Mouse (Mus musculus) right cerebral cortex, postnatal 4 days (tissue): ENCODE results near the gene Tuba1c.
A peak's percentile ranks its signal among the peaks of the same experiment; 100 is the strongest.
"Not testable (repeated sequence)": the region's sequence is repeated elsewhere in the genome, so short reads cannot be mapped to it uniquely, and the experiment has no call there.

Experiments used
- DNase-seq: peaks from one replicate; pipeline ENCODE4 v3.0.0-alpha.2; 2022

The Tuba1c gene

DNA sequence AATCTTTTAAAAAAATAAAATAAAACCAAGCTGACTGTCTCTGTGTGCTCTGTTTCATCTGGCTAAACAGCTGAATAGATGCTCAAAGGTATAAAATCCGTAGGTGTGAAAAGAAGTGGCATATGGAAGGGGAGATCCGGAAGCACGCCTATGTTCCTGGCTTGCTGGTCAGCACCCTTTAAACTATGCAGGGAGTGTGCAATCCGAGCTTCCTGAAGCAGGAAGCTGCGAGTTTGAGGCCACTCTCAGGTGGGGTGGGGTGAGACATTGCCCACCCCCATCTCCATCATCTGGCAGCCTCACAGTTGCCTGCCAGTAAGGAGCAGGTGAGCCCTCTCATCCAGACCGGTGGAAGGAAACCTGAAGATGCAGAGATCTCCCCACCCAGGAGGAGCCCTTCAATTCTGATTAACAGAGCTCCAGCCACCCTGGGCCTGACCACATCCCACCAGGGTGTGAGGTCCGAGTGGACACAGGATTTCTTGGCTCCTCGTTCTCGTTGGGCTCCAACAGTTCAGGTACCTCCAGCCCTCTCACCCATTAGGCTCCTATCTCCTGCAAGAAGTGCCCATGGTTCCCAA is 44.4 kb downstream of the Tuba1c start, which contains the start of gene Troap:
TSS of gene Troap (plus strand) at position 557 of the 581 bp plus-strand sequence.
- DNase-seq, result no peak

DNA sequence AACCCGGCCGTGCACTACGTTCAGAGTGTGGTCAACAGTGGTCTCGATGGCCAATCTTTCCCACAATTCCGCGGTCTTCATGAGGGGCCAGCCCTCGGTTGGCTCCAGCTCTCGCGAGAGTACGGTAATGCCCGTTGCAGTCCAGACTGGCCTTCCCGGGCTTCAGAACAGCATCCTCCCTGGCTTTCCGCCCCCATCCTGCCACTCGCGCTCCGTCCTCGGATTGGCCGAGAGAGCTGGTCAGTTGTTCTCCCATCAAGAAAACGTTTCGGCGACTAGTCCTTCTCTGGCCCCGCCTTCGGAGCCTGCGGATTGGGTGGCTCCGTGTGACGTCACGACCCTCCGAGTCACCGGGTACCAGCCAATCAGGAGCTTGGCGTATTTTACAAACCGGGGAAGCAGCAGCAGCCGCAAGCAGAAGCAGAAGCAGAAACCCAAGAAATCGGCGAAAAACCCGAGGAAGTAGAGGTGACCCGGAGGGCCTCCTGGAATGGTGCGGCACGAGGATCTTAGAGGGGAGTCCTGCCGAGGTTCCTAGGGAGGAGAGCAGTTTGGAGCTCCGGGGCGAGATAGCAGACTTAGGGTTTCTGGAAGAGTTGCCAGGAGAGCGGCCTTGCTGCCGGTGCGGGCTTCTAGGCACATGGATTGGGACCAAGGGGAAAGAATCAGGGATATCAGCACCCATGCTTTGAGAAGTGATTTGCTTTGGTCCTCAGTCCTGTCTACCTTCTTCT is 45.1 kb downstream of the Tuba1c start:
- peak; percentile 96 for DNase-seq

DNA sequence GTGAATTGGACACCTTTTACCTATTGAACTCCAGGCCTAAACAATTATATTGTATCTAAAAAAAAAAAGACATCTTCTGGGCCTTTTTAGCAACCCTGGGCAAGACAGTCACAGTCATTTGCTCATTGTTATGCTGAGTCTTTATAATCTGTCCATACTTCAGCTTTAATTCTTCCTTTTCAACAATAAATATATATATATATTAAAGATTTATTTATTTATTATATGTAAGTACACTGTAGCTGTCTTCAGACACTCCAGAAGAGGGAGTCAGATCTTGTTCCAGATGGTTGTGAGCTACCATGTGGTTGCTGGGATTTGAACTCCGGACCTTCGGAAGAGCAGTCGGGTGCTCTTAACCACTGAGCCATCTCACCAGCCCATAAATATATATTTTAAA is 46.3 kb downstream of the Tuba1c start:
- not testable (repeated sequence) for DNase-seq

DNA sequence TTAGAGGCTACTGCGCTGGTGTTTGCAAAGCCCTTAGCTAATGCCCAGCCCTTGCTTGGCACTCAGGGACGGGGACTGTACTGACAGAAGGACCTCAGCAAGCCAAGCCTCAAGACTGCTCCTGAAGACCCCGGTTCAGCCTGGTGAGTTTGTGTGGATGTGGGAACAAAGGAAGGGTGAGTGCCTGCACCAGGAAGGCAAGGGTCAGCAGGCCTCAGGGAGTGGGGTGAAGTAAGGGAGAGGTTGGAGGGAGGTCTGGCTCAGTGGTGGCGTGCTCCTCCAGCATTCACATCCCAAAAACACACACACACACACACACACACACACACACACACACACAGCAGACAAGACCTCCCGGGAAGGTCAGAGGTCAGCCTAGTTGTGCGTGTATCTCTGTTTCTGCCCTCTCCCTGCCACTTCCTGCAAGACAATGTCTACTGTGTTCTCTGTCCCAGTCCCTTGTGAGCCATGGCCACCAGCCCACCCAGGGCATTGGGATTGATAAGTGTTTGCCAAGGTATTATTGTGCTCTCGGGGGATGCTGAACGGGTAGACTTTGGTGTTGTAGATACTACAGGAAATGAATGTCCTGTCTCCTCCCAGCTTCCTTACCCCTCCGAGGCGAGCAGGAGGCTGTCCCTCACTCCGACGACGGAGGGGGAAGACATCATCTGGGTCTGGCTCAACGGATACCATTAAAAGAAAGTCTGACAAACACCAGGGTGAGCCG is 48.7 kb downstream of the Tuba1c start:
- DNase-seq, result no peak

DNA sequence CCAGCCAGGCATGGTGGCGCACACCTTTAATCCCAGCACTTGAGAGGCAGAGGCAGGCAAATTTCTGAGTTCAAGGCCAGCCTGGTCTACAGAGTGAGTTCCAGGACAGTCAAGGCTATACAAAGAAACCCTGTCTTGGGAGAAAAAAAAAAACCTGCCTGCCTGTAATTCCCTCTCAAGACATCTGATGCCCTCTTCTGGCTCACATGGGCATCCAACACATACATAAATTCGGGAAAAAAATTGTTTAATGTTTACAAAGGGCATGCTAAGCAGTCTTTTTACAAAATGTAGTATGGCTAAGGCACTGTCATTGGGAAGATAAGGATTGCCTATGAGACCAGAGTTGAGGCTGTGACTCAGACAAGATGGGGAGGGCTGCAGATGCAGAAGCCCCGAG is 50.1 kb downstream of the Tuba1c start:
- no peak for DNase-seq

DNA sequence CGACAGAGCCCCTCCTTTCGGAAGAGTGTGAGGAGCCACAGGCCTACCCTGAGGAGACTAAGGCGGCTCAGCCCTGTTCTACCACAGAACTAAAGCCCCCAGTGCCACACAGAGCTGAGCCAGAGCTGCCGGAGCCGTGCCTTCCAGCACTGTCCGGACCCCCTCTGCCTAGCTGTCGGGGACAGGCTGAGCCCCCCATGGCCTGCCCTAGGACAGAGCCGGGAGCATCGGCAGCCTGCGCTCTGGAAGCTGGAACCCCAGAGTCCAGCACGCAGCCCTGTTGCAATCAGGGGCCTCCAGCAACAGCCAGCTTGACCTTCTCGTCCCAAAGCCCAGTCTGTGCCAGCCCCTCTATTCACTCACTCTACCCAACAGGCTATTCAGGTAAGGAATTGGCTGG is 52.6 kb downstream of the Tuba1c start:
- DNase-seq, result no peak

DNA sequence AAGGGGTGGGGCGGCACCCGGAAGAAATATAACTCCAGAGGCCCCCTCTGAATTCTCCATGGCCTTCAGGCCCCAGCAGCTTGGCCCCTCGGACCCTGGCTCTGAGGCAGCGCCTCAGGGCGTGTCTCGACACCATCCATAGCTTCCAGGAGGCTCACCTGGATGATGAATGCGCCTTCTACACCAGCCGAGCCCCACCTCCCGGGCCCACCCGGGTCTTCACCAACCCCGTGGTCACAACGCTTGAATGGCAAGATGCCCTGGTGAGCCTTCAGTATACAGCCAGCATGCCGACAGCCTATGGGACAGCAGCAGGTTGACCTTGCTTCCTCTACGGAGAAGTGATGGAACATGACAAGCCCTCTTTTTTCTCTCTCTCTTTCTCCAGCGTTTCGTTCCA is 53.1 kb downstream of the Tuba1c start:
- no peak for DNase-seq

GRCm38 (mm10) chr15:99083258-99083657 is 53.6 kb downstream of the Tuba1c start:
- peak; percentile 60 for DNase-seq

GRCm38 (mm10) chr15:99083867-99084557 is 54.3 kb downstream of the Tuba1c start:
- no peak for DNase-seq

- no peak for DNase-seq
Observed at GRCm38 (mm10) chr15:99084618-99085017, 54.9 kb downstream of the Tuba1c start.

DNA sequence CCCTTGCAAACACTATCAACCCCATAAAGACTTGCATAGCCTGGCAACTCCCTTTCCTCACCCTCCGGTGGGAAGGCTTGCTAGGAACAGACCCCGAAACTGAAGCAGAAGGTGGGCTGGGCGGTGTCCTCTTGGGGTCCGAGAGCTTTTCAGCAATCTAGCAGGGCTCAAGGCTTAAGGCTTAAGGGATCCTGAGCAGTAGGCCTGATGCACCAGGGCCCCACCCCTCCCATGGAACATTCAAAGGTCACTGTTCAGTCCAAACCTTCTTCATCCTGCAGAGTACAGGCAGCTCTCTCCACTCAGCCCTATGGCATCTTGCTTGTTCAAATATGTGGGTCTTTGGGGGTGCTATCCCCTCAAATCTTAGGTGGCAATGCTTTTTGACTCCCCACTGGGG is 56.3 kb downstream of the Tuba1c start:
- no peak for DNase-seq

GRCm38 (mm10) chr15:99087253-99088075 is 57.8 kb downstream of the Tuba1c start, which contains the start of gene C1ql4:
Gene C1ql4, minus strand, starts transcription at chr15:99087817.
- DNase-seq, result no peak
